Mouse (Mus musculus) heart, adult 11 months (tissue): Measurements from ENCODE around the gene Iqcg.
"Not testable (repeated sequence)": the region's sequence is repeated elsewhere in the genome, so short reads cannot be mapped to it uniquely, and the experiment has no call there.

Experiments used
- DNase-seq: peaks from one replicate; pipeline ENCODE4 v3.0.0; 2022

Iqcg gene

DNA sequence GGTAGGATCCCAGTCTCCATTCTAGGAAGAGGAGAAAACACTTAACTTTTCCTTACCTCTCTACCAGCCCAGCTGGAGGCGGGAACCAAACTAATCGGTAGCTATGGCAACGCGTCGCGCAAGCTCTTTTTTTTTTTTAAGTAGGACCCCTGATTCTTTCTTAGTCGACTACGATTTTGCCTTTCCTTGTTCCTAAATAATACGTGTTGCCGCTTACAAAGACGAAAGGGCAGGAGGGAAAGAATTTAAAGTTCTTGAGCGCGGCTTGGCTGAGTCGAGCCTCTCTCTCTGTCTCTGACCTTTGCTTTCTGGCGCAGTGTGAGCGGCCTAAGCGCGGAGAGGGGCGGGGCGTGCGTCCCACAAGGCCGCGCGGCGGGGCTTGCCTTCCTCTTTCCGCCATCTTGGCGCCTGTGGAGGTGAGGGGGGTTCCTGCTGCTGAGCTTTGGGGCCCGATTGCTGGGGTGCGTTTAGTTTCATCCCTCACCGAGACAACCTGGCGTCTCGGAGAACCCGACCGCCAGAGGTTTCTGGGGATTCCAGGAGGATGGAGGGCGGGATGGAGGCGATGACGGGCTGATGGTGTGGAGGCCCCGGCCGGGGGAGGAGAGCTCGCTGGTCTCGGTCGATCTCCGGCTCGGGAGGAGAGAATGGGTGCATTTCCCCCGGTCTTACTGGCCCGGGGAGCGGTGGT, at the start of gene Iqcg, which contains the start of gene Rpl35a:
Gene Iqcg, minus strand, starts transcription at position 124 of the 691 bp plus-strand sequence.
Gene Rpl35a, plus strand, starts transcription at position 359 of the 691 bp plus-strand sequence.
- peak; percentile 99 for DNase-seq

DNA sequence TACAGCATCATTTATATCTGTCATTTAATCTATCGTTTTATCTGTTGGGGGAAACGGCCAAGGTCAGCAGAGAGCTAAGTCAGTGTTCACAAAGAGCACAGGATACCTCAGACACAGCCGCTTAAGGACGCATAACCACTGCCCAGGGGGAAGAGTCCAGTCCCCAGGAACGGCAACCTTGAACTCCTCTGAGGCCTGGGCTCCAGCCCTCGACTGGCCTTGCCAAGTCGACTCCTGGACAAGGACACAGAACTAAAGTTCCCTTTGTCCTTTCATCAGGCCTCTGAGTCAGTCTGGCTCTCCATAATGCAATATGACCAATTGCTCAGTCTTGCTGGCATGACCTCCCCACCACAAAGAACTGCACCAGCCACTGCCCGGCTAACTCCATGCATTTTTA, 29.6 kb upstream of the Iqcg start:
- peak; percentile 71 for DNase-seq

DNA sequence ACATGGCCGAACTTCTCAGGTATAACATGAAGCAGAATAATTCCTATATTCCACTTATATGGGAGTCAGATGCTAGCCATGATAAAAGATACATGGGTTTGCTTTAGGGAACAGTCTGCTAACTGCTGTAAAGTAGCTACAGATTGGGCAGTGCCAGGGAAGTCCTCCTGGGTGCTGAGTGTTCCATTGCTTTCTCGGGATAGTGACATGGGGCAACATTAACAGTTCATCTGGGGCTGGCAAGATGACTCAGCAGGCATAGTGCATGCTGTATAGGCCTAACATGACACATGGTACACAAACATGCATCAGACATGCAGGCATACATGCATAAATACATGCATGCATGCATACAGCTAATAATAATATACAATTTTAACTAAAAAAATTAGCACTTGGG, 28.0 kb upstream of the Iqcg start:
- DNase-seq = peak; percentile 84

DNA sequence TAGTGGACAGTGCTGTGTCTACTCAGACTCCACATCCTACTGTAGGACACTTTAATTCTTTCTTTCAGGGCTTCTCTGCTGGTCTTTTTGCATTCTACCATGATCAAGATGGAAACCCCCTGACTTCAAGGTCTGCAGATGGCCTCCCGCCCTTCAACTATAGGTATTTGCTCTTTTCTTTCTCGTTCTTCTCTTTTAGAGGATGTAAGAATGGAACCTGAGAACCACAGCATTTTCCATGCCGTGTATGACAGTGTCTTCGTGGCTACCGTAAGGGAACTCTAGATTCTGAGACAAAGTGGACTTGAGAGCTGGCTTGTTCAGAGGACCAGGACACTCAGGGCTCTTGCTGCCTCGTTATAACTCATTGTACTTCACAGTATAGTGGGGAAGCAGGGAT, 26.9 kb upstream of the Iqcg start:
- DNase-seq = no peak

DNA sequence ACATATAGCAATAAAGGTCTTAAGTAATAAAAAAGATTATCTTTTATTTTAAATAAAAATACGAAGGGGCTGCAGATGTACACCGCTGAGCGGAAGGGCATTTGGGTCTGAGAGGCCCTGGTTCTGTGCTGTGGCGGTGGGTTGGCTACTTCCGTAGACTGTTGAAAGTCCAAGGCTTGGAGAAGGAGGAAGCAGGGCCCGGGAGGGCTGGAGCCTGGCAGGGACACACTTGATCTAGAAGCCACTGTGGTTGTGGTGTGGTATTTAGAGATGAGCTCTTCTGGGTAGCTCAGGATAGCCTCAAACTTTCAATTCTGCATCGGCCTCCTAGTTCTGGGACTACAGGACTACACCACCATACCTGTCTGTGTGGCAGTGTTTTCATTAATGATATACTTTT, 24.0 kb upstream of the Iqcg start:
- peak; percentile 74 for DNase-seq

DNA sequence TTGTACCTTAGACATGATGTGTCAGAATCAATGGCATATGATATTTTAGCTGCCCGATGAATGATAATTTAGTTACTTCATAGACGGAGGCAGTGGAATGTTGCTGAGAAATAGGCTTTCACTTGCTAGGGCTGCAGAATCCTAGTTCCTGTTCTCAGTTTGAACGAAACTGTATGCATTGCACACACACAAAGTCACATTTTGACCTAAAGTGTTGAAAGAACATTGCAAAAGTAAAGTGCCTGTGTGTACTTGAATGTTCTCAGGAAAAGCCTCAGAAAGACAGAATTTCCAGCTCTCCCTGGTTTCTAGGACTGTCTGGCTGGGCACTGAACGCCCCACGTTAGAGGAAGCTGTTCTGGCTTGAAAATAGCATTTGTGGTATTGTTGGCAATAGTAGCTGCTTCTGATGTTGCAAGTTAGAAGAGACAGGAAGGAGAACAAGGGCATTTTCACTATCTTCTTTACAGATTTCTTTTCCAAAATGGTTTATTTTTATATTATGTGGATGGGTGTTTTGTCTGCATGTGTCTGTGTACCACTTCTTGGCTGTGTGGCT, 21.1 kb upstream of the Iqcg start:
- DNase-seq = peak; percentile 74

DNA sequence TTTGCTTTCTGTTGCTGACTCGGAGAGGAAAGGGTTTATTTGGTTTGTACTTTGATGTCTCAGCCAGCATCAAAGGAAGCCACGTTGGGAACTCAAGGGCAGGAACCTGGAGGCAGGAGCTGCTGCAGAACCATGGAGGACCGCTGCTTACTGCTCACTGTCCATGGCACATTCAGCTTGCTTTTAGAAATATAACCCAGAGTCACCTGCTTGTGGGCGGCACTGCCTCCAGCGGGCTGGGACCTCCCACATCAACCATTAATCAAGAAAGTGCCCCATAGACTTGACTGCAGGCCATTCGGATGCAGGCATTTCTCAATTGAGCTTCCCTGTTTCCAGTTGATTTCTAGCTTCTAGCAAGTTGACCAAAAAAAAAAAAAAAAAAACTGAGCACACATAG, 20.1 kb upstream of the Iqcg start:
- no peak for DNase-seq

DNA sequence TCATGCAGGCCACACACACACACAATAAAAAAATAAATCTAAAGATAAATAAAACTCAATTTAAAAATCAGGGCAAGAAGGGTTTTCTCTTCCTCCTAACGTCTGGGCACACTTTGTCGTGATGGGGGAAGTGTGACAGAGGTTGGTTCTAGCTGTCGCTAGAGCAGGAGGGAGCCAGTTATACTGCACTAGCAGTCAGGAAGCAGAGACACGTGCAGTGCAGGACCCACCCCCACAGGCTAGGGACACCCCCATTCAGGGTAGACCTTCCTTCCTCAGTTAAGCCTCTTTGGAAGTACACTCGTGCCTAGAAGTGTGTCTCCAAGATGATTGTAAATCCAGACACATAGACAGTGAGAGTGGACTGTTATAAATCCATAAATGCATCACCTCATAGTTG, 18.9 kb upstream of the Iqcg start:
- DNase-seq = peak; percentile 80

DNA sequence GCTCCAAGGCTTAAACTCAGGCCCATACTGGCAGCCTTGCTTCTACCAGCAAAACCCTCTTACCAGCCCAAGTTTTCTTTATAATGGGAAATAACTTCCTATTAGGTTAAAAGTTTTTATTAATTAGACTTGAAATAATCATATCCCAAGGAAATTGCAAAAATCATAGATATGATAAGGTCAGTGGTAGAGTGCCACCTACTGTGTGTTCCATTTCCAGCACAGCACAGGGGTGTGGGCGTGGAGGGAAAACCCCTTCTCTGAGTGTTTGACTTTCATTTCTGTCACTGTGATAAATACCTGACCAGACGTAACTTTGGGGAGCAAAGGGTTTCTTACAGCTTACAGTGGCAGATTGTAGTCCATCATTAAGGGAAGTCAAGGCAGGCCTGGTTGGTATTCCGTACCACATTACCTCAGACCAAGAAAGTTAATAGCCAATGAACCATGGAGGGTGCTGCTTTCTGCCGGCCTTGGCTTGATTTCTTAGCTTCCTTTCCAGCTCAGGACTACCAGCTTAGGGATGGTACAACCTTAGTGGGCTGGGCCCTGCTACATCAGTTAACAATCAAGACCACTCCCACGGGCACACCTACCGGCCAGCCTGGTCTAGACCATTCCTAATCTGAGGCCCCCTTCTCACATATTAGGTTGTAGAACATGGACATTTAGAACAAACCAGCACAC, 17.0 kb upstream of the Iqcg start:
- DNase-seq = peak; percentile 84

DNA sequence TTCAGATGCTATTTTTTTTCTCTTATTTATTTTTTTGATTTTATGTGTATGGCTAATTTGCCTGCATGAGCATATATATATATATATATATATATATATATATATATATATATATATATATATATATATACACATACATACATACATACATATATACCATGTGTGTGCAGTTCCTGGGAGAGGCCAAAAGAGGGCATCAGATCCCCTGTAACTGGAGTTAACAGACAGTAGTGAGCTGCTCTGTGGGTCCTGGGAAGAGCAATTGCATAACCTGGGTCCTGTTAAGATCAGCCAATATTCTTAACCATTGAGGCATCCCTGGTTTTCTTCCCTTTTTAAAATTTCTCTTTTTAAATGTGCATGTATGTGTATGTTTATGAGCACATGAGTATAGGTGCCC, 14.9 kb upstream of the Iqcg start:
- no peak for DNase-seq

DNA sequence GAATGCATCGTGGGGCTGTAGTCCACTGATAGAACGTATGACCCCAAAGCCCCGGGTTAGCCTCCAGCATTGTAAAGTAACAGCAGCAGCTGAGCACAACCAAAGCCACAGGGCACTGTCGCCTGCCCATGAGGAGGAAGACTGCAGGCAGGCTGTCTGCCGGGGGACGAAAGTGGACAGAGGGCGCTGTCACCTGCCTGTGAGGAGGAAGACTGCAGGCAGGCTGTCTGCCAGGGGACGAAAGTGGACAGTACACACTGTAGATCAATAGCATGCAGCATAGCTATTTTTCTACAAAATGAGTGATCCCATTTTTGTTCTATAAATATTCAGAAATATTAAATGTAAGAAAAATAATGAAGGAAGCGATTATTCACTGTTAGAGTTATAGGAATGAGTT, 8.6 kb upstream of the Iqcg start:
- no peak for DNase-seq

DNA sequence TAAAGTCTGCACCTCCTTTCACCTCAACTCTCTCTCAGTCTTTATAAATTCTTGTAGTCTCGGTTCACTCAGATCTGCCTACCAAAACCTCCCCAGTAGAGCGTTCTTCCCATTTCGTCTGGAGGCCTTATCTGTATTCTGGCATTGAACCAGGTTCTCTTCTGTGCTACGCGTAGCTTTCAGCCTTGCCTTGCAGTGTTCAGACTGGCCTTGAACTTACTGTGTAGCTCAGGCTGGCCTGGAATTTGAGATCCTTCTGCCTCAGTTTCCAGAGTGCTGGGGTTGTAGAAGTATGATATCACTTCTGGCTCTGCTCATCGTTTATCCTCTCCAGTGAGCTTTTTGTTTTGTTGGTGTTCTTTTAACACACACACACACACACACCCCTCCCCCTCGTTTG, 7.2 kb upstream of the Iqcg start:
- peak; percentile 89 for DNase-seq

DNA sequence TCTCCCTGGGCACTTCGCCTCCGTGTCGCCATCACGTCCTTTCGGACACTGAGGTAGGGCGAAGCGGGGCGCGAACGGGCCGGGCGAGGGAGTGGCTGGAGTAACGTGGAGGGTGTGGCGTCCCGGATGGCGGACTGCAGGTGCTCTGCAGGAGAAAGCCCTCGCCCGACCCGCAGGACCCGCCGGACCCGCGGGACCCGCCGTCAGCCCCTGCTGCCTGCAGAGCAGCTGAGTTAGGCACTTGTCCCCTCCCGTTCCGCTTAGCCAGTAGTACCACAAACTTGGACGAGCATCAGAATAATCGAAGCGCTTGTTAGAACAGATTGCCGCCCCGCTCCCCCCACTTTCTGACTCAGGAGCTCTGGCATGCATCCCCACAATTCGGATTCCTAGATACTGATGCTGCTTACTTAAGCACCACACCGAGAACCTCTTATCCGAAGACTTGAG, 6.7 kb upstream of the Iqcg start:
- no peak for DNase-seq

DNA sequence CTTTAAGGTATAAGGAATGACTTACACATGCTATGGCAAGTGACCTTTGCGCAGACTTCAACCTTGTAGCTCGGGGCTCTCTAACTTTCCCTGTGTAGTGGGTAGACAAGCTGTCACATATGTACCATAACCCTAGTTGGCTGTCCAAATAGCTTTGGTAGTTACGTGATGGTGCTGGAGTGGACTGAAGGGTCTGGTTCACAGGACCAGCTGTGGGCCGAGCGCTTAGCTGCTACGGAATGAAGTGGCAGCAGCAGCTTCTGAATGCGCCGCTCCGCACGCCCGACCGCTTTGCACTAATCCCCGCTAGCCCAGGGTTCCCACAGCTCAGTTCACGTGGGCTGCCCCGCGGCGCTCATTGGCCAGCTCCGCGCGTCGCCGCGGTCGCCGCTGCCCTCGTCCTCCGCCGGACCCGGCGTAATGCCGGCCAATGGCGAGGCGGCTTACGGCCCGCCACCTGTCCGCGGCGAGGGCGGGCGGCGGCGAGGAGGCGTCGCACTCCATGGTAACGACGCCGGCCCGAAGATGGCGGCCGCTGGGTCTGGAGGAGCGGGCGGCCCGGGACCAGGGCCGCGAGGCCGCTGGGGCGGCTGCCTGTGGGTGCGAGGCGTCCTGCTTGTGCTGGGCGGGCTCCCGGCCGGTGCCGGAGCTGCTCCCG, 6.1 kb upstream of the Iqcg start, which contains the start of gene Lmln:
Gene Lmln, plus strand, starts transcription at position 498 of the 658 bp plus-strand sequence.
- DNase-seq = peak; percentile 99

DNA sequence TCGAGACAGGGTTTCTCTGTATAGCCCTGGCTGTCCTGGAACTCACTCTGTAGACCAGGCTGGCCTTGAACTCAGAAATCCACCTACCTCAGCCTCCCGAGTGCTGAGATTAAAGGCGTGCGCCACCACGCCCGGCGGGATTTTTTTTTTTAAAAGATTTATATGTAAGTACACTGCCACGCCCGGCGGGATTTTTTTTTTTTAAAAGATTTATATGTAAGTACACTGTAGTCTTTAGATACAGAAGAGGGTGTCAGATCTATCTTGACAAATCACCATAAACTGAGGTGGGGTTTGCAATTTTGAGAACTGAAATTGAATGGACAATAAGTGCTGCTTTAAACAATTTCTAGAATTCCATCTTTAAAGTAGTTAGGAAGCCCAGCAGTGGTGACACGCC, 5.4 kb upstream of the Iqcg start:
- peak; percentile 23 for DNase-seq

DNA sequence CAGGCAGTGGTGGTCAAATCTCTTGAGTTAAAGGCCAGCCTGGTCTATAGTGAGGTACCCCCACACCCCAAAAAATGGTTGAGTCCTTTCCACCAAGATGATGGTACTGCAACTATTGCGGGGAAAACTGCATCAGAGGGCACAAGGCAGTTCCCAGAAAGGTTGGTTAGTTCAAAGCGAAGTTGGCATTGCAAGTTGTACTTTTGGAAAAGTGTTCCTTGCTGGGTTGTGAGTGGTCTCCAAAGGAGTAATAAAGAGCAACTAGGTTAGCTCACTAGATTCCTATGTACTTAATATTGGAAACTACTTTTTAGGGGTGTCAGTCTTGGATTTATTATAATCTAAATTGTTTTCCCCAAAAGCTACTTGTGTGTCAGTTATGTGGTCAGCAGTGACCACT, 4.9 kb upstream of the Iqcg start:
- DNase-seq = no peak

DNA sequence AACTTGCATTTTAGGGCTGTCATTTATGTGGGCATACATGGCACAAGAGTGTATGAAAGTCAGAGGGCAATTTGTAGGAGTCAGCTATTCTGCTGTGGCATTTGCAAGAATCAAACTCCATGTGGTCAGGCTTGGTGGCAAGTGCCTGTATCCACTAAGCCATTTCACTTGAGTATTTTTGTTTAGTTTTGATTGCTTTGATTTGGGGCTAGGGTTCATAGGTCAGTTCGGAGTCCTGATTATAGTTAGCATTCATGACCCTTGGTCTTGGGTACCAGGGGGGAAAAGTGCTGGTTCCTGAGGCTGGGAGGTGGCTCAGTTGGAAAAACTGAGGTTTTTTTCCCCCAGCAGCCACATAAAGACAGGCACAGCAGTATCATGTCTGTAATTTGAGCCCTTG, 3.5 kb upstream of the Iqcg start:
- DNase-seq = no peak

DNA sequence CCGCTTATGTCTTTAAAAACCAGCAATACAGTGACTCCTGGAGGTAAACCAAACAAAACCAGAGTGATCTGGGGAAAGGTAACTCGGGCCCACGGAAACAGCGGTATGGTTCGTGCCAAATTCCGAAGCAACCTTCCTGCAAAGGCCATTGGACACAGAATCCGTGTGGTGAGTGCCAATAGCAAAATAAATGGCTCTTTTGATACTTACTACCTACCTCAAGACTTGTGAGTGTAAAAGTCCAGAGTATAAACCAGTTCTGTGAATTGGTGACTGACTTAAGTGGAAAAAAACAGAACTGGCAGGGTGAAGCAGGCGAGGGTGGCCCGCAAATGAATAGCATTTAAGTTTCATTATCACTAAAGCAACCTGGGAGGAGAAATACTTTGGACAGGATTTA, 2.6 kb upstream of the Iqcg start:
- peak; percentile 50 for DNase-seq

DNA sequence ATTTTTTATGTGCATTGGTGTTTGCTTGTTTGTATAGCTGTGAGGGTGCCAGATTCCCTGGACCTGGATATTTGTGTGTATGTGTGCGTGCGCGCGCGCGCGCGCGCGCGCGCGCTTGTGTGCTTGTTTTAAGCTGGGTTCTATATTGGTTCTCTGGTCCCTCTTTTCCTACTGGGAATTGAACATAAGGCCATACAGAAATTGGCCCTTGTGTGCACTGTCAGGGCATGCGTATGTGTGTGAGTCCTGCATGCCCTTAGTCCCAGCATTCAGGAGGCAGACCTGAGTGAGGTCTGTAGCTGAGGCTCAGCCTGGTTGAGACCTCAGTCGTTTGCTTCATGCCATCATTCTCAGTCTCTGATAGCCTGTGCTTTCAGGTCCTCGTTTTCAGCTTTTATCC, 2.0 kb upstream of the Iqcg start:
- peak; percentile 77 for DNase-seq

DNA sequence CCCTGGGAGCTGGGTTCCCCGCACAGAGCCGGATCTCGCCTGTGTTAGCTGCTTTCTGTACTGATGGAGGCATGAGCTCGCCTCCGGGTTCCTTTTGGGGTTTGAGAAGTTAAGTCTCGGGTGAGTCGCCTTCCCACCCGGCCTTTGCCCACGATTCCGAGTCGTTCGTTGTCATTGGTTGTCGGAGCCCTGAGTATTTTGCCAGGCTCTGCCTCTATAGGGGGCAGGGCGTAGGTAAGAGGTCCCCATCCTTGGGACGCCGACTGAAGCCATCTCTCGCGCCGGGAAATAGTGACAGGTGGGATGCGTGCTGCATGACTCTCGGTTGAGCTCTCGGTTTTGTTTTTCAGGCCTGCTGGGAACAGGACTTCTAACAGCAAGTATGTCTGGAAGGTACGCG, 768 bp upstream of the Iqcg start:
- DNase-seq = no peak

DNA sequence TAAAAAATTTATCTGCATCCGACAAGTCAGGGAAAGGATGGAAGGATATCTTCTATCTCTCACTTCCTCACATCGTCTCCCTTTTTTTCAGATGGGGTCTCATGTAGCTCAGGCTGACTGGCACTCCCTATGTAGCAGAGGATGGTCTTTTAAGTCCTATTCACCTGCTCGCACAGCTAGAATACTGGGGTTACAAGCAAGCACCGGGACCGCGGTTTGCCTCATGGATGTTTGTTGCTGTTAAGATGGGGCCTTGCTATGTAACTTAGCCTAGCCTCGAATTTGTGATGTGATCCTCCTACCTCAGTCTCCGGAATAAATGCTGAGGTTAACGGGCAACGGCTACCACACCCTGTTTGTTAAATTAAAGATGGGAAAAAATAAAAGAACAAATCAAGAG, 363 bp downstream of the Iqcg start:
- peak; percentile 92 for DNase-seq

DNA sequence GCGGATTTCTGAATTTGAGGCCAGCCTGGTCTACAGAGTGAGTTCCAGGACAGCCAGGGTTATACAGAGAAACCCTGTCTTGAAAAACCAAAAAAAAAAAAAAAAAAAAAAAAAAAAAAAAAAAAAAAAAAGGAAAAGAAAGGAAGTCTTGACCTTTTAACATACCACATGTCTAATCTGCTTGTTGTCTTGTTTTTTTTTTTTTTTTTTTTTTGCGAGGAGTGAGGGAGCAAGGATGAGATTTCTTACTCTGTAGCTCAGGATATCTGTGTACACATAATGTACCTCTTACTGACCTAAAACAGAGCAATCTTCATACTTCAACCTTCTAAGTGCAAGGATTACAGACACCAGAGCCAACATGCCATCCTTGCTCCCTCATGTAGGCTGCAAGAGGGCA, 1.1 kb downstream of the Iqcg start:
- DNase-seq = not testable (repeated sequence)

DNA sequence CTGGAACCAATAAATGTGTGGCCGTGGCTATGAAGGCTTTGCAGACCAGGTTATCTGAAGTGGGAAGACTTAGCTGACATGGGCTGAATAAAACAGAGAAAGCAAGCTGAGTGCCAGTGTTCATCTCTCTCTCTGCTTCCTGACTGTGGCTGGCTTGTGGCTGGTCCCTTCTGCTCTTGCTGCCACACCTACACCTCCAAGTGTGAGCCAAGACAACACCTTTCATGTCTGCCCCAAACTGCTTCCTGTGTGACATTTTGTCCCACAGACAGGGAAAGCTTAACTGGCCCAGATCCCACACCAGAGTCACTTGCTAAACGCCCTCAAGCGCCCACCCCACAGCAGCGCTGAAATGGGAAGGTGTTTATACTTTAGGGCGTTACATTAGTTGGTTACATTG, 2.9 kb downstream of the Iqcg start:
- DNase-seq = peak; percentile 83

DNA sequence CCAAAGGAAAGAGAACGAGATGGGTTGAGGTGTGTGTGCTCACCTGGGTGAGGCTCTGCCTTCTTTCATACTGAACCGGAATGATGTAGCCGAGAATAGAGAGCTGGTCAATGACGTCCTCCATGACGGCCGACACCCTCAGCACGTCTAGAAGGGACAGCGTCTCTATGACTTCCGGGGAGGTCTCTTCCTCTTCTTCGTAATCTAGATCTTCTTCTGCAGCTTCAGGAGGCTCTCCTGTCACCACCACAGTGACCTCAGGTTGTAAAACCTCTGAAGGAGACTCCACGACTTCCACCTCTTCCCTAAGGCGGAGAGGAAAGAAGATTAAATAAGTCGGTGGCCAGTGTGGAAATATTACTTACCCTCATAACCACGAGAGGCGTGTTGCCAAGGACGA, 6.2 kb downstream of the Iqcg start:
- no peak for DNase-seq
